Mouse (Mus musculus): ENCODE results near the gene Sox13. TPM values are rescaled to one million over a fixed set of nuclear protein-coding genes. Genes with fewer than 3 reads are reported as not detected.

Sox13 gene
- total RNA-seq, 2 experiments from 2014 or later: 7.8 to 8.0 TPM

GRCm38 (mm10) chr1:133400014-133400725 lies 24.0 kb downstream of the Sox13 start:
- DNase-seq: no peak

GRCm38 (mm10) chr1:133397483-133398237 lies 26.5 kb downstream of the Sox13 start:
- no peak for DNase-seq

GRCm38 (mm10) chr1:133397094-133397482 lies 27.1 kb downstream of the Sox13 start:
- DNase-seq: no peak

GRCm38 (mm10) chr1:133396693-133397092 lies 27.5 kb downstream of the Sox13 start:
- DNase-seq: no peak

GRCm38 (mm10) chr1:133394702-133395101 lies 29.5 kb downstream of the Sox13 start:
- no peak for DNase-seq

- no peak for DNase-seq
Observed at GRCm38 (mm10) chr1:133387539-133388268, 36.5 kb downstream of the Sox13 start.

- no peak for DNase-seq
Observed at GRCm38 (mm10) chr1:133386209-133386608, 38.0 kb downstream of the Sox13 start.

- DNase-seq: peak; percentile 46
Observed at GRCm38 (mm10) chr1:133385506-133385905, 38.7 kb downstream of the Sox13 start.

GRCm38 (mm10) chr1:133383157-133383783 lies 40.9 kb downstream of the Sox13 start:
- DNase-seq: no peak

- no peak for DNase-seq
Observed at GRCm38 (mm10) chr1:133382552-133383155, 41.5 kb downstream of the Sox13 start.

GRCm38 (mm10) chr1:133382008-133382407 lies 42.2 kb downstream of the Sox13 start:
- peak; percentile 73 for DNase-seq

- DNase-seq: no peak
Observed at GRCm38 (mm10) chr1:133380347-133381065, 43.7 kb downstream of the Sox13 start.

GRCm38 (mm10) chr1:133379986-133380320 lies 44.2 kb downstream of the Sox13 start:
- no peak for DNase-seq

GRCm38 (mm10) chr1:133379254-133379985 lies 44.8 kb downstream of the Sox13 start:
- DNase-seq: no peak

GRCm38 (mm10) chr1:133377547-133377946 lies 46.6 kb downstream of the Sox13 start:
- DNase-seq: no peak

- DNase-seq: no peak
Observed at GRCm38 (mm10) chr1:133375696-133376346, 48.4 kb downstream of the Sox13 start.

- DNase-seq: no peak
Observed at GRCm38 (mm10) chr1:133372113-133372512, 52.1 kb downstream of the Sox13 start.

GRCm38 (mm10) chr1:133371431-133371830 lies 52.7 kb downstream of the Sox13 start:
- DNase-seq: no peak

- DNase-seq: no peak
Observed at GRCm38 (mm10) chr1:133370352-133370751, 53.8 kb downstream of the Sox13 start.

GRCm38 (mm10) chr1:133368644-133369043 lies 55.5 kb downstream of the Sox13 start:
- DNase-seq: no peak

Data from gastrocnemius, postnatal 25 days (tissue).